Mouse (Mus musculus): ENCODE results near the gene Ptges3l.
"Not testable (repeated sequence)": the region's sequence is repeated elsewhere in the genome, so short reads cannot be mapped to it uniquely, and the experiment has no call there.

DNA sequence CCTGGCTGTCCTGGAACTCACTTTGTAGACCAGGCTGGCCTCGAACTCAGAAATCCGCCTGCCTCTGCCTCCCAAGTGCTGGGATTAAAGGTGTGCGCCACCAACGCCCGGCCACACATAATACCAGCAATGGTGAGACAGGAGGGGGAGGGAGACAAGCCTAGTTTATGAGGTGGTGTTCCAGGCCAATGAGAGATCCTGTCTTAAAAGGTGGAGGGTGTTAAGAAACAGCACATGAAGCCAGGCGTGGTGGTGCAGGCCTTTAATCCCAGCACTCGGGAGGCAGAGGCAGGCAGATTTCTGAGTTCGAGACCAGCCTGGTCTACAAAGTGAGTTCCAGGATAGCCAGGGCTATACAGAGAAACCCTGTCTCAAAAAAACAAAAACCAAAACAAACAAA is 46.9 kb downstream of the Ptges3l start:
- TF ChIP-seq POLR2A (IDR thresholded peaks at IDR 0.05; ENCODE audit: borderline replicate concordance, extremely low read depth, insufficient read depth, insufficient read length, poor library complexity, severe bottlenecking); CTCF (IDR thresholded peaks at IDR 0.05; ENCODE audit: borderline replicate concordance, extremely low read depth, insufficient read depth, insufficient read length): not testable (repeated sequence)
